Mouse (Mus musculus): Measurements from ENCODE around the gene Kif21a.

GRCm38 (mm10) chr15:91072440-91072839 is 22.7 kb upstream of the Kif21a start:
- TF ChIP-seq CTCF (IDR thresholded peaks at IDR 0.05; ENCODE audit: borderline replicate concordance, extremely low read depth, insufficient read depth, insufficient read length) (no peak), POLR2A (IDR thresholded peaks at IDR 0.05; ENCODE audit: borderline replicate concordance, extremely low read depth, insufficient read depth, insufficient read length, poor library complexity, severe bottlenecking) (no peak)

All from brain, embryonic 14.5 days (tissue).